Mouse (Mus musculus) liver, embryonic 14.5 days (tissue): ENCODE data around the gene Mrap. TPM values are rescaled to one million over a fixed set of nuclear protein-coding genes. Genes with fewer than 3 reads are reported as not detected.

Source experiments
- ATAC-seq: fragments of 200-750 bp; cut with Nextera tagmentation; 2 replicates; pipeline ENCODE4 v1.8.0; 2017; ENCODE audit warnings: moderate number of reproducible peaks, mild to moderate bottlenecking, moderate library complexity; ENCODE audit not compliant: insufficient read depth
- DNase-seq, 3 experiments: peaks; one replicate each; pipeline ENCODE4 v3.0.0-alpha.2; 2012 to 2013; ENCODE audit warnings: low read depth in 3 of 3, low spot score in 3 of 3
- H3K27ac ChIP-seq: fragments of 300-500 bp; sonication (generic); 2 replicates; pipeline ENCODE4 v1.5.1; 2014; ENCODE audit warnings: moderate library complexity, mild to moderate bottlenecking, control low read depth, inconsistent platforms
- H3K27me3 ChIP-seq: fragments of 300-500 bp; sonication (generic); 2 replicates; pipeline ENCODE4 v1.6.1; 2014; ENCODE audit warnings: mild to moderate bottlenecking, low read length, moderate library complexity; ENCODE audit not compliant: control insufficient read depth, insufficient read depth
- H3K36me3 ChIP-seq: fragments of 300-500 bp; sonication (generic); replicated peaks from 2 replicates; pipeline ENCODE4 v1.6.1; 2014; ENCODE audit warnings: low read depth; ENCODE audit not compliant: control insufficient read depth, insufficient read depth
- H3K4me1 ChIP-seq, 2 experiments: fragments of 200-500 bp in 1 of 2; fragments of 300-500 bp in 1 of 2; sonication (generic) in 1 of 2; replicated peaks; 2 replicates each; pipeline ENCODE4 v1.6.1; 2012 to 2014; ENCODE audit warnings: antibody characterized with exemption in 1 of 2, inconsistent platforms in 1 of 2, low read length in 1 of 2; ENCODE audit not compliant: control insufficient read depth in 2 of 2, insufficient read depth in 2 of 2
- H3K4me2 ChIP-seq: fragments of 300-500 bp; sonication (generic); 2 replicates; pipeline ENCODE4 v1.6.1; 2014; ENCODE audit warnings: low read depth, mild to moderate bottlenecking, control low read depth, moderate library complexity
- H3K4me3 ChIP-seq, 2 experiments: fragments of 200-500 bp in 1 of 2; fragments of 300-500 bp in 1 of 2; sonication (generic) in 1 of 2; 2 replicates each; pipeline ENCODE4 v1.5.1; 2012 to 2014; ENCODE audit warnings: low read depth in 2 of 2, low read length in 2 of 2, mild to moderate bottlenecking in 2 of 2, control low read depth in 1 of 2, inconsistent platforms in 1 of 2, moderate library complexity in 1 of 2; ENCODE audit not compliant: insufficient read depth in 1 of 2
- H3K9ac ChIP-seq: fragments of 300-500 bp; sonication (generic); replicated peaks from 2 replicates; pipeline ENCODE4 v1.6.1; 2014; ENCODE audit warnings: mild to moderate bottlenecking, control low read depth, moderate library complexity
- H3K9me3 ChIP-seq: fragments of 300-500 bp; sonication (generic); 2 replicates; pipeline ENCODE4 v1.6.1; 2016; ENCODE audit warnings: low read length, mixed read lengths; ENCODE audit not compliant: control insufficient read depth
- CTCF ChIP-seq: IDR thresholded peaks from 2 replicates; pipeline ENCODE4 v1.5.1; 2016; ENCODE audit warnings: antibody characterized with exemption, low read depth, control low read depth
- EP300 ChIP-seq: IDR thresholded peaks from 2 replicates; pipeline ENCODE4 v1.6.1; 2016; ENCODE audit warnings: antibody characterized with exemption, low read depth
- WGBS: fragments of 180-500 bp; shearing (Covaris S2); extraction: QIAGEN DNeasy Blood & Tissue Kit; methylation state at CpG from one replicate; pipeline ENCODE4 v1.1.7; 2014; ENCODE audit not compliant: insufficient replicate concordance; 5-methylcytosine and 5-hydroxymethylcytosine counted together
- polyA plus RNA-seq, 2 experiments: library from polyadenylated mRNA; depleted of rRNA in 1 of 2; stranded (reverse) in 1 of 2; unstranded in 1 of 2; fragments of >200 nt; fragmentation: Nextera tagmentation in 1 of 2; extraction: Ambion mirVana in 1 of 2; gene quantifications; 2 replicates each; pipeline versions ENCODE4 v1.2.1 to v1.2.3; 2012 to 2014

Gene Mrap
- polyA plus RNA-seq (2012; rRNA removed) (44.0 and 45.1 TPM in 2 replicates), polyA plus RNA-seq (2014; fragmentation: Nextera tagmentation; extraction: Ambion mirVana) (53.6 and 60.7 TPM in 2 replicates)

GRCm38 (mm10) chr16:90738092-90738956 is at the start of gene Mrap:
Gene Mrap (plus strand): TSS chr16:90738207.
- Histone ChIP-seq H3K27ac (peak within 1 kb of the TSS; percentile 79), H3K4me3 (peak within 1 kb of the TSS; percentile 62 to 72), H3K9me3 (no peaks in the 10 kb centered on the region), H3K9ac (peak within 1 kb of the TSS; percentile 80), H3K27me3 (no peaks in the 10 kb centered on the region), H3K36me3 (peaks cover 4% of the 10 kb centered on the region; the same call in 1 of the 2 replicates), H3K4me2 (peak within 1 kb of the TSS; percentile 73), H3K4me1 (peaks cover 15 to 36% of the 10 kb centered on the region in 2 experiments)
- TF ChIP-seq CTCF (peak; percentile 76), EP300 (peak; percentile 63)
- WGBS = 36% methylated on average over 26 of the region's 26 CpGs
- DNase-seq = peak in 2 of 3 experiments; percentile 20 to 50
- peak; percentile 88 for ATAC-seq

- Histone ChIP-seq H3K27me3 (no peaks in the 10 kb centered on the region), H3K4me1 (no peaks in the 10 kb centered on the region), H3K4me3 (no peak overlapping the region), H3K9me3 (no peaks in the 10 kb centered on the region), H3K27ac (no peak overlapping the region), H3K36me3 (no peaks in the 10 kb centered on the region), H3K4me2 (no peak overlapping the region), H3K9ac (no peak overlapping the region)
- ATAC-seq = no peak
- TF ChIP-seq CTCF (no peak), EP300 (no peak)
- WGBS = 65% methylated on average over 15 of the region's 15 CpGs
- no peak for DNase-seq
These were observed 45.2 kb upstream of the Mrap start for GRCm38 (mm10) chr16:90692704-90693385.

- TF ChIP-seq CTCF (no peak), EP300 (no peak)
- Histone ChIP-seq H3K4me3 (no peak overlapping the region), H3K27me3 (no peaks in the 10 kb centered on the region), H3K27ac (no peak overlapping the region), H3K36me3 (no peaks in the 10 kb centered on the region), H3K9me3 (no peaks in the 10 kb centered on the region), H3K9ac (no peak overlapping the region), H3K4me2 (no peak overlapping the region), H3K4me1 (no peaks in the 10 kb centered on the region)
- no peak for ATAC-seq
- WGBS = 69% methylated on average over 5 of the region's 5 CpGs
- DNase-seq = no peak
These were observed 44.4 kb upstream of the Mrap start for GRCm38 (mm10) chr16:90693625-90694024.

- 44% methylated on average over 9 of the region's 9 CpGs for WGBS
- TF ChIP-seq EP300 = no peak
- TF ChIP-seq CTCF = peak; percentile 88
- Histone ChIP-seq H3K27me3 (no peaks in the 10 kb centered on the region), H3K4me3 (no peak overlapping the region), H3K4me2 (no peak overlapping the region), H3K27ac (no peak overlapping the region), H3K9me3 (no peaks in the 10 kb centered on the region), H3K9ac (no peak overlapping the region), H3K4me1 (no peaks in the 10 kb centered on the region), H3K36me3 (no peaks in the 10 kb centered on the region)
- ATAC-seq (no peak), DNase-seq (peak; percentile 25 to 64 (median 37))
These were observed 43.3 kb upstream of the Mrap start for GRCm38 (mm10) chr16:90694719-90695118.

GRCm38 (mm10) chr16:90695121-90695520 is 42.9 kb upstream of the Mrap start:
- Histone ChIP-seq H3K4me1 (no peaks in the 10 kb centered on the region), H3K27ac (no peak overlapping the region), H3K4me2 (no peak overlapping the region), H3K9ac (no peak overlapping the region), H3K4me3 (no peak overlapping the region), H3K9me3 (no peaks in the 10 kb centered on the region), H3K27me3 (no peaks in the 10 kb centered on the region), H3K36me3 (no peaks in the 10 kb centered on the region)
- WGBS = 65% methylated on average over 10 of the region's 10 CpGs
- TF ChIP-seq EP300 = no peak
- no peak for TF ChIP-seq CTCF
- DNase-seq = no peak
- ATAC-seq = no peak
